Comparison of ENCODE assay signal across 11 mouse cellular contexts in the genomic region with DNA sequence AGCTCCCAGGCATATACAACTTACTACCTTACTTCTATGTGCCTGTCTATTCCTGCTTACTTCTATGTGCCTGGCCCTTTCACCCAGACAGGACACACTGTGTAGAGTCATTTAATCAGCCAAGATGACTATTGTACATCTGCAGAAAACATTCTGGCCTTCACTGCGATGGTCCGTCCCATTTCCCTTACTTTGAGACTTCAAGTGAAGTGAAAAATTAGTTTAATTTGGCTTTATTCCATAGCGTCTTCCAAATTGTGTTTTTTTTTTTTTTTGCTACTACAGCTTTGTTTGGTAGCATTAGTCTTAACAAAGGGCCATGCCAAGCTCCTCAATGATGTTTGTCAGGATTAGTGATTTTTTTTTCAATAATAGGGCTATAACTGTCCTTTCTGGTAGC.
"Had no signal": no experiment of that assay in that cellular context is flagged by ENCODE, and none has a peak within 500 bp of the region (broad histone marks: within the 10 kb centered on the region; RNA-seq: fewer than 3 reads in every experiment).

No protein-coding gene starts in this region.

- DNase-seq: left cerebral cortex, postnatal 4 days; lung, adult 18-20 months; right cerebral cortex, adult 18-20 months; right cerebral cortex, postnatal 25 days; thymus, postnatal 36 days had no signal

- ATAC-seq: inflammation-experienced regulatory T-cells, adult 6 months; midbrain, embryonic 16.5 days had no signal

- H3K4me2 ChIP-seq: limb, embryonic 13.5 days; midbrain, embryonic 12.5 days had no signal

- H3K4me1 ChIP-seq: midbrain, embryonic 12.5 days had no signal

- H3K27me3 ChIP-seq: limb, embryonic 13.5 days; midbrain, embryonic 12.5 days had no signal

- H3K27ac ChIP-seq: layer of hippocampus, adult 2 months; limb, embryonic 13.5 days; liver, embryonic 14.5 days; midbrain, embryonic 12.5 days had no signal

- H3K4me3 ChIP-seq: layer of hippocampus, adult 2 months; limb, embryonic 13.5 days; midbrain, embryonic 12.5 days had no signal

- H3K9me3 ChIP-seq: midbrain, embryonic 12.5 days had no signal

- H3K9ac ChIP-seq: limb, embryonic 13.5 days; liver, embryonic 14.5 days; midbrain, embryonic 12.5 days had no signal

- H3K36me3 ChIP-seq: limb, embryonic 13.5 days; midbrain, embryonic 12.5 days had no signal
